Mouse (Mus musculus) MEL (cell line): ENCODE data around the gene Zkscan3.

Experiments
- BHLHE40 ChIP-seq: IDR thresholded peaks from 2 replicates; pipeline ENCODE4 v1.6.1; 2012; ENCODE audit warnings: low read depth, mild to moderate bottlenecking, inconsistent platforms, low read length, improper control_type of control experiment, borderline replicate concordance
- MAX ChIP-seq: IDR thresholded peaks from 2 replicates; pipeline ENCODE4 v1.6.1; 2011; ENCODE audit warnings: low read length, improper control_type of control experiment
- NELFE ChIP-seq: IDR thresholded peaks from 2 replicates; pipeline ENCODE4 v1.6.1; 2011; ENCODE audit warnings: low read depth, low read length, improper control_type of control experiment
- ZKSCAN1 ChIP-seq: IDR thresholded peaks from 2 replicates; pipeline ENCODE4 v1.6.1; 2012; ENCODE audit warnings: low read depth, mild to moderate bottlenecking, inconsistent platforms, low read length, improper control_type of control experiment, moderate library complexity

DNA sequence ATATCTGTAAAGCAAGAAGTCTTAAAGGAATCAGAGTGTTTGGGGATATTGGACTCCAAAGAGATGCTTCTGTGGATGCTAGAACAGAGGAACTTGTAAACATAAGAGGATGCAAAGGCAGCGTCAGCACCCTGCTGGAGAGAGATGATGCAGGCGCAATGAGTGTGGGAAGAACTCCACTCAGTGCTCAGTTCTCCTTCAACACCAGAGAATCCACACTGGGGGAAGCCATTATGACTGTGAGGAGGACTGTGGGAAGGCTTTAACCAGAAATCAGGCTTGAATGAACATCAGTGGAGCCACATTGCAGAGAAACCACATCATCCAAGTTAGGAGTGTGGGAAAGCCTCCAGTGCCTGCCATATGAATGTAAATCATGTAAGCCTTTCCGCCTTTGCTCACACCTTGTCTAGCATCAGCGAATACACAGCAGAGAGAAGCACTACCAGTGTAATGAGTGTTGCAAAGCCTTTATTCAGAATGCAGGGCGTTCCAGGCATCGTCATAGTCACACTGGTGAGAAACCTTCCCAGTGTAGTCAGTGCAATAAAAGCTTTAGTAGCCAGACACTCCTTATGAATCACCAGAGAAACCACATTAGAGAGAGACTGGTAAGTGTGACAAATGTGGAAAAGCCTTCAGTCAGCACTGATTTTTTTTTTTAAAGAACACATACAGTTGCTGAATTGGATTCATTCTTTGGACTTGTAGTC is 14.9 kb upstream of the Zkscan3 start:
- no peak for TF ChIP-seq MAX
- no peak for TF ChIP-seq NELFE
- no peak for TF ChIP-seq ZKSCAN1
- TF ChIP-seq BHLHE40 = no peak
